Mouse (Mus musculus) macrophage (primary cell): ENCODE results near the gene Eps8. TPM values are rescaled to one million over a fixed set of nuclear protein-coding genes. Genes with fewer than 3 reads are reported as not detected.

ENCODE experiments used
- H3K27ac ChIP-seq: fragments of 350-480 bp; formaldehyde crosslinking; 2 replicates; pipeline ENCODE4 v1.9.0; 2021
- H3K36me3 ChIP-seq: fragments of 350-480 bp; formaldehyde crosslinking; 2 replicates; pipeline ENCODE4 v1.9.0; 2021; ENCODE audit errors: inconsistent target
- H3K4me3 ChIP-seq: fragments of 350-480 bp; formaldehyde crosslinking; 2 replicates; pipeline ENCODE4 v1.9.0; 2021; ENCODE audit errors: inconsistent target
- H3K79me2 ChIP-seq: fragments of 350-480 bp; formaldehyde crosslinking; 2 replicates; pipeline ENCODE4 v1.9.0; 2021; ENCODE audit errors: inconsistent target
- WGBS: methylation state at CpG from one replicate; pipeline ENCODE4 v1.1.7; 2026; ENCODE audit warnings: inconsistent platforms; ENCODE audit not compliant: missing documents; 5-methylcytosine and 5-hydroxymethylcytosine counted together
- polyA plus RNA-seq: library from polyadenylated mRNA; stranded (reverse); fragments of 250-400 nt; gene quantifications from 3 replicates; pipeline ENCODE4 v1.2.4, GENCODE M21; 2018; ENCODE audit warnings: inconsistent platforms

Gene Eps8
- polyA plus RNA-seq, 1 experiment from 2014 or later = 10.9 TPM

GRCm38 (mm10) chr6:137675556-137675955 lies 20.9 kb upstream of the Eps8 start:
- Histone ChIP-seq H3K79me2 (no peaks in the 10 kb centered on the region), H3K36me3 (no peaks in the 10 kb centered on the region), H3K4me3 (no peak overlapping the region), H3K27ac (no peak overlapping the region)
- WGBS = 92% methylated on average over 5 of the region's 5 CpGs

- H3K27ac ChIP-seq = no peak overlapping the region
- H3K4me3 ChIP-seq = no peak overlapping the region
- H3K36me3 ChIP-seq = no peaks in the 10 kb centered on the region
- WGBS = 97% methylated on average over 15 of the region's 15 CpGs
- H3K79me2 ChIP-seq = no peaks in the 10 kb centered on the region
Observed at GRCm38 (mm10) chr6:137673301-137673700, 18.6 kb upstream of the Eps8 start.

- Histone ChIP-seq H3K27ac (no peak overlapping the region), H3K36me3 (no peaks in the 10 kb centered on the region), H3K79me2 (no peaks in the 10 kb centered on the region), H3K4me3 (no peak overlapping the region)
- 87% methylated on average over 9 of the region's 10 CpGs for WGBS
Observed at GRCm38 (mm10) chr6:137671561-137671960, 16.9 kb upstream of the Eps8 start.

GRCm38 (mm10) chr6:137670820-137671219 lies 16.1 kb upstream of the Eps8 start:
- no peak overlapping the region for H3K27ac ChIP-seq
- H3K79me2 ChIP-seq = no peaks in the 10 kb centered on the region
- WGBS = 93% methylated on average over 9 of the region's 9 CpGs

GRCm38 (mm10) chr6:137669876-137670275 lies 15.2 kb upstream of the Eps8 start:
- H3K4me3 ChIP-seq = no peak overlapping the region
- H3K79me2 ChIP-seq = no peaks in the 10 kb centered on the region
- H3K27ac ChIP-seq = no peak overlapping the region
- no peaks in the 10 kb centered on the region for H3K36me3 ChIP-seq
- 91% methylated on average over 3 of the region's 3 CpGs for WGBS

More at GRCm38 (mm10) chr6:137670820-137671219, 16.1 kb upstream of the Eps8 start:
- no peak overlapping the region for H3K4me3 ChIP-seq
- H3K36me3 ChIP-seq = no peaks in the 10 kb centered on the region

- 100% methylated on average over 1 of the region's 1 CpGs for WGBS
- Histone ChIP-seq H3K27ac (no peak overlapping the region), H3K36me3 (no peaks in the 10 kb centered on the region), H3K79me2 (no peaks in the 10 kb centered on the region), H3K4me3 (no peak overlapping the region)
Observed at GRCm38 (mm10) chr6:137669433-137669832, 14.8 kb upstream of the Eps8 start.

- no peak overlapping the region for H3K27ac ChIP-seq
- H3K36me3 ChIP-seq = no peaks in the 10 kb centered on the region
- WGBS = 73% methylated on average over 3 of the region's 3 CpGs
- H3K79me2 ChIP-seq = no peaks in the 10 kb centered on the region
- H3K4me3 ChIP-seq = no peak overlapping the region
Observed at GRCm38 (mm10) chr6:137668331-137668730, 13.7 kb upstream of the Eps8 start.

GRCm38 (mm10) chr6:137667665-137668064 lies 13.0 kb upstream of the Eps8 start:
- Histone ChIP-seq H3K27ac (no peak overlapping the region), H3K4me3 (no peak overlapping the region), H3K36me3 (no peaks in the 10 kb centered on the region), H3K79me2 (no peaks in the 10 kb centered on the region)
- whole genome bisulfite sequencing = 85% methylated on average over 3 of the region's 3 CpGs

- no peaks in the 10 kb centered on the region for H3K36me3 ChIP-seq
- H3K4me3 ChIP-seq = no peak overlapping the region
- H3K27ac ChIP-seq = no peak overlapping the region
- H3K79me2 ChIP-seq = no peaks in the 10 kb centered on the region
- WGBS = 59% methylated on average over 3 of the region's 3 CpGs
Observed at GRCm38 (mm10) chr6:137664936-137665335, 10.3 kb upstream of the Eps8 start.

GRCm38 (mm10) chr6:137661583-137662365 lies 7.1 kb upstream of the Eps8 start:
- WGBS = 96% methylated on average over 23 of the region's 23 CpGs
- H3K36me3 ChIP-seq = no peaks in the 10 kb centered on the region
- no peak overlapping the region for H3K27ac ChIP-seq
- no peak overlapping the region for H3K4me3 ChIP-seq
- H3K79me2 ChIP-seq = no peaks in the 10 kb centered on the region

- 85% methylated on average over 12 of the region's 12 CpGs for WGBS
- no peaks in the 10 kb centered on the region for H3K36me3 ChIP-seq
- no peaks in the 10 kb centered on the region for H3K79me2 ChIP-seq
- no peak overlapping the region for H3K27ac ChIP-seq
- H3K4me3 ChIP-seq = no peak overlapping the region
Observed at GRCm38 (mm10) chr6:137658426-137659088, 3.9 kb upstream of the Eps8 start.

GRCm38 (mm10) chr6:137657203-137657602 lies 2.5 kb upstream of the Eps8 start:
- Histone ChIP-seq H3K79me2 (no peaks in the 10 kb centered on the region), H3K27ac (no peak overlapping the region), H3K36me3 (no peaks in the 10 kb centered on the region), H3K4me3 (no peak overlapping the region)
- WGBS = 94% methylated on average over 6 of the region's 6 CpGs

GRCm38 (mm10) chr6:137649528-137649927 lies 5.1 kb downstream of the Eps8 start:
- Histone ChIP-seq H3K27ac (no peak overlapping the region), H3K79me2 (no peaks in the 10 kb centered on the region), H3K4me3 (no peak overlapping the region), H3K36me3 (no peaks in the 10 kb centered on the region)
- 18% methylated on average over 7 of the region's 7 CpGs for WGBS

- H3K79me2 ChIP-seq = no peaks in the 10 kb centered on the region
- no peak overlapping the region for H3K27ac ChIP-seq
- WGBS = 1% methylated on average over 35 of the region's 51 CpGs
- H3K4me3 ChIP-seq = peak overlapping the region; percentile 35
- H3K36me3 ChIP-seq = no peaks in the 10 kb centered on the region
Observed at GRCm38 (mm10) chr6:137649068-137649480, 5.6 kb downstream of the Eps8 start.
